Mouse (Mus musculus) embryo, embryonic 9.5 days (tissue): ENCODE results near the gene Ccn1.

Experiments used
- DNase-seq: peaks from one replicate; pipeline ENCODE4 v3.0.0-alpha.2; 2017; ENCODE audit errors: extremely low spot score

Ccn1 gene

DNA sequence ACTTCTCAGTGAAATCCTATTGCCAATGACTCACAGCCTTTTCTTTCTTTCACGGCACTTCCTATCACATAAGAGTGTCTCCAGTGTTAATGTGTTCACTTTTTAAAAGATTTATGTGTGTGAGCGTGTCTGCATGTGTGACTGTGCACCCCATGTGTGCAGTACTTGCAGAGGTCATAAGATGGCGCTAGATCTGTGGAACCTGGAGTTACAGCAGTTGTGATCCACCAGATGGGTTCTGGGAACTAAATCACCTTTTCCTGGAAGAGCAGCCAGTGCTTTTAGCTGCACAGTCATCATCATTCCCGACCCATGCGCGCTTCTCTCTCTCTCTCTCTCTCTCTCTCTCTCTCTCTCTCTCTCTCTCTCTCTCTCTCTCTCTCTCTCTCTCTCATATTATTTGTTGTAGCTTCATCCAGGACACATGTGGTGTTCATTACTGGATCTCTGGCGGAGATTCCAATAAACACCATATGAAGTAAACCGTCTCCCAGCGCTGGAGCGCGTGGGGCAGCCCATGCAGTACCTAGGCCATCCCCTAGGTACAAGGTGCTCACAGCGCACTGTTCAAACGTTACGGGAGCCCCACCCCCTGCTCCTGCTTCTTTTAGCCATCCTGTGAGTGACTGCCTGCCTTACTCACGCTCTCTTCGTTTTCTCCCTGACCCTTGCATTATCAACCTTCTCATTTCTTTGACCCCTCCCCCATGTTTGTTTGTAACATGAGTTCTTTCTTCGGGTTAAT is 30.0 kb downstream of the Ccn1 start:
- DNase-seq: no peak

DNA sequence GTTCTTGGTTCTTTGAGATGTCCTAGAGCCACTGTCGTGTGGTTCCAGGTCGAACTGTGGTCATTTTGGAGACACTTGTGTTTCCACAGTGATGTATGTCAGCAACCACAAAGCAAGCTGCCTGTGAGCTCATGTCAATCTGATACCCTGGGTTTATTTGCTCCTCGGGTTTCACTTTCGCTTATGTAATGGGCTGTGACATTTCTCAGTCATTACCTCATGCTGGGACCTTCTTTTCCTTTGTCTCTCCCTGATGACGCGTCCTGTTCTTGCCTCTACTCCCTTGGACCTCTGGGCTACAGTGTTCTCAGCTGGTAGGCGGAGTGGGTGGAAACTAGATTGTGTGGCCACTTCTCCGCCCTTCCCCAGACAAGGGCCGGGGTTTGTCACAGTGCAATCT is 31.5 kb downstream of the Ccn1 start:
- DNase-seq: no peak

DNA sequence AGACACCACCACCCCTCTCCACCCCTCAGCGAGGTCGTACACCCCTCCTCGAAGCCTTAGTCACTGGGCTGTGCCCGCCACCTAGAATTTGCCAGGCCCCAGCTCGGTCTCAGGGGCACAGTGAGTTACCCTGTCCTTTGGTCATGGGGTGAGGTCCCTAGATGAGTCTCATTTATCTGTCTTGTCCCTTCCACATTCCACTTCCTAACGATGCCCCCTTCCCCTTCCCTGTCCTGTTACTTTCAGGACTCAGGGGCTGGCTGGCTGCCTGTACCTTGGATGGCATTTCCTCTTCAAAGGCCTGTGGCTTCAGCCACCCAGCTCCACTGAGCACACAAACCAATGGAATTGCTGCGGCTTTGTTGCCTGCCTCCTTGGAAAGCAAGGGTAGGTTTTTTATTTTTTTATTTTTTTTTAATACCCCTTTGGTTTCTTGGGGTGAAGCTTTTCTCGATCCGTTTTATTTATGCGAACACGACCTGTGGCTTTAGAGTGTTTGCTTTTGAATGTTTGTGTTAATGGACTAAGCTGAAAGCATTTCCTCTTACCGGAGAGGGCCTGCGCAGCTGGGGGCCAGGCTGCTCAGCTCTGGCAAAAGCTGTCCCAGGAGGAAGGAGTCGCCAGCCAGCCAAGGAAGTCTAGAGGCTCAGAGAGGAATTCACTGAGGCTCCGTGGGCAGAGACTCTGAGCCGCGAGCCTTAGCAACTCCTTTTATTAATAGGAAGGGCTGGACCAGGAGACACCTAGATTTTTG is 35.2 kb downstream of the Ccn1 start:
- peak; percentile 30 for DNase-seq

DNA sequence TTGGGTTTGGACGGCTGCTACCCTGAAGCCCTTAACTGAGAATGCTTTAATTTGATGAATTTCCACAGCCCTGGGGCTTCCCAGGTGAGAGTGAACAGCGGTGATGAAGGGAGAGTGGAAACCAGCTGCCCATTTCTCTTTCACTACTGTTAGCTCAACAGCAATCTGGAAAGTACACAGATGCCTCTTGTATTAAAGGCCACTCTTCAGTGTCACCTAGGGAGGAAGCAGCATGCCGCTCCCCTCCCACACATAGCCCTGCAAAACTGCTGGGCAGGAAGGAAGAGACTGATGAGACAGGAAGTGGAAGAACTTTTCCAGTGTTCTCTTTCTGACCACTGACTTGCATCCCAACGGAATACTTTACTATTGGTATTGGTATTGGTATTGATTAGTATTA is 36.5 kb downstream of the Ccn1 start:
- no peak for DNase-seq

DNA sequence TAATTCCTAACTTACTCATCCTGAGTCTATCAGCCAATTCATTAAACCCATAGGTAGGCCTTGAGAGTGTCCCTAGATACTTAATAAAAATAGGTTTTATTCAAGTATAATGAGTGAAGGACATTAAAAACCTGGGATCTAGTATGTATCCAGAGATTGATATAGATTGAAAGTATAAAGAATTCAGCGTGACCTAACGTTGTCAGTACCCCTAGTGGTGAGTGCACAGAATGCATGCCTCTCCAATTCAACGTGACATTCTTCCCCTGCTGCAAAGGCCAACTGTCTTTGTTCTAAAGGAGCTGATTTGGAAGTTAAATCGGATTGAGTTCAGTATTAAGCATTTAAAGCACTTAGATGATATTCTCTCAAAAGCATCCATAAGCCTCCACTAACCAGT is 37.1 kb downstream of the Ccn1 start:
- DNase-seq: peak; percentile 33

DNA sequence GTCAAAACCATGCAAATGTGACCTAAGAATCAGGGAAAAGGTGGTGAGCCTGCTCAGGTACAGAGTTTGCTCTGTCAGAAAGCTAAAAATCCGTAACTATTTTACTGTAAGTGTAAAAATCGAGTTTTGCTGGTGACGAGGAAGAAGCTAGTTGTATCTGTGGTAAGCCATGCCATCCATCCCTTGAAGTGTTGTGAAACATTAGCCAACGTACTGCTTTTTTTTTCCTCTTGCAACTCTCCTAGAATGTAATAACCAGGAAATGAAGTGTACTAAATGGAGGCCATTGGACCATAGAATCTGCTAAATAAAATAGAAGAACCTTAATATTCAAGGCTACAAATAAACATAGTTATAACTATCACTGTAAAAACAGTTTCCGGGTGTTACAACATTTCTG is 41.5 kb downstream of the Ccn1 start:
- DNase-seq: no peak

DNA sequence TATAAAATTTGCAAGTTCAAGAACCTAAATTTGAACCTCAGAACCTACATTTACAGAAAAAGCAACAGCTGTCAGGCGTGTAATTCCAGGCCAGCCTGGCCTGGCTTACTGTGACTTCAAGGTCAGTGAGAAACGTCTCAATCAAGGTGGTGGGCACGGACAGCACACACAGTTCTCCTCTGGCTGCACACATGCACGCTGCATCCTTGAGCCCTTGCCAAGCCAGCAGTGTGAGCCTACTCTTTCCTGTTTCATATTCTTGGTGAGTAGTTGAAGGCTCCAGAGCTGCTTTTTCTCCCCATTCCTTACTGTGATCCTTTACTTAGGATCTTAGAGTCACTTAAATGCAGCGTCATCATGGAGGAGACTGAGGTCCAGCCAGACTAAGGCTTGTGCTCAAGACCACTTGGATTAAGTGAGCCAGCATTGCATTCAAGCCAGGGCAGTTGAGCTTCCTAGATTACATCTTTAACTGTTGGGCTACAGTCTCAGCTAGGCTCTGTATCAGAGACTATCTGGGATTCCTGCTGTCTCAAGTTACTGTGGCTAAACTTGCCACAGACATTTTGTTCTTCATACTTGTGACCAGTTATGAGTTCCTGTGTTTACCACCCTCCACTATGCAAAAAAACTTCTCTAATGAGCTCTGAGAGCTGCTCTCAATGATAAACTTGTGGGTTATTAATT is 44.2 kb downstream of the Ccn1 start:
- DNase-seq: no peak

DNA sequence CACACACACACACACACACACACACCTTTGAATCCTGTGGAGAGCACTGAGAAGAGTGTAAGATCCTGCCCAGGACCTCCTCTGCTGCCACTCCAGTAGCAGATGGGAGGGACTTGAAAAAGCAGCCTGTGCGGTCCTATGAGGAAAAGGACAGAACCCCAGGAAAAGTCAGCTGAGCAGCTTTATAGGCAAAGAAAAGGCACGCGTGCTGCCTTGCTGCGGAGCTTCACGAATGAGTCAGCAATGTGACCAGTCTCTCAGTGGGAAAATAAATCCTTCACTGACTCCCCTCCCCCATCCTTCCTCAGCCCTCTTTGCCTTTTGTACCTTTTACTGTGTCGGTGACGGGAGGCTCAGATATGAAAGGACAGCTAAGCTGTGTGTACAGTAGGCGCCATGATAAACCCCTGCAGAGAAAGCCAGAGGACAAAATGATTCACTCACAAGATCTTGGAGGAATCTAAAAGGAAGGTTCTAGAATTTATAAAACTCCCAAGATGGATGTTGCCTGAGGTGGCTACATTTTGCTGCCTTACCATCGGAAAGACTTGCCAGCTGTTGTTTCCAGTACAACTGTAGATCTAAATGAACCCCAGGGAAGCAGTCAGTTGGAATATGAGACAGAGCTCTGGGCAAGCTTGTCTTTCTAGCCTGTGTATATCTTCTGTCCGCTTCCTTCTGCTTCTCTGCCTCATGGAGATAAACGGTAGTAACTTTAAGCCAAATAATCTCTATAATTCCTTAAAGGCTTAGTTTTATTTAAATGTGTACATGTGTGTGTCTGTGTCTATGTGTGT is 47.2 kb downstream of the Ccn1 start:
- DNase-seq: no peak

DNA sequence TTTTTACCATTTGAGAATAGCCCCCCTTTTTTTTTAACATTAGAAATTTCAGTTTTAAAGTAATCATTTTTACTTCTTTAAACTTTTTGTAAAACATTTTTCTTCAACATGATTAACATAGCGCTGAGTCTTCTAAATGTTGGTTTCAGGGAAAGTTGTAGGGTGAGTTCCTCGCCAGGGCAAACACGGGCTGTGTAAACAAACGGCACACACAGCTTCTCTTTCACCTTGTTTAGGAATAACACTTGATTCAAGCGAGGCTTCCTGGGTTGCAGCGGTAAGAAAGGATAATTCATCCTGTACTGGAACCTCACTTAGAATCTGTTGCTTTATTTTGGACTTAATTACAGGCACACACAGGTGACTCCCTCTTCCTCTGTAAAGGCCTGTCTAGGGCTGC is 48.4 kb downstream of the Ccn1 start:
- no peak for DNase-seq

DNA sequence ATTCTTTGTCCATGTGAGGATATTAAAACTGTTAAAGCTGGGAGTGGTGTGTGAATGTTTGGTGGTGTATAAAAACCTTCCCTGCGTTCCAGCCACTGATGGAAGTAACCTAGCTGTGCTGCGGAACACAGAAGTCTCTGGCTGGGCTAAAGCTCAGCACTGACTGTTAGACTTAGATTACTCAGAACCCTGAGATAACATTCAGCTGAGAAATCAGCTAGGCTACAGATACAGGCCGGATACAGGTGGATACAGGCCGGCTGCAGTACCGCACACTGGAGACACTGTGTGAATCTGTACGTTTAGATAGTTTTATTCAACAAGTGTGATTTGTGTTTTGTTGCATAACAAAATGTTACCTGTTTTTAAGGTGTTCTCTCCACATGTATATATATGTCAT is 49.0 kb downstream of the Ccn1 start:
- DNase-seq: no peak

DNA sequence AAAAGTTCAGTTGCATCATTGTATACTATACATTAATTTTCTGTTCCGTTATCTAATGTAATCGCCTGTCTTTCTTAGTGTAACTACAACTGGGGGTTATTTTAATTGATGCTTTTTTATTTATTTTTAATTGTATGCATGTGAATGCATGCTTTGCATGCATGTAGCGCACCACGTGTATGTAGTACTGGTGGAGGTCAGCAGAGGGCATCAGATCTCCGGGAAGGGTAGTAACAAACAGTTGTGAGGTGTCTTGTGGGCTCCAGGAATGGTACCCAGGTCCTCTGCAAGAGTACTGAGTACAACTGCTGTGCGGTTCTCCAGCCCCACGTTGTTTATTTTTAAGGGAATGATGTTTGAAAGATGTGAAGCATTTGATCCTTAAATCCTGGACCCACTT is 50.7 kb downstream of the Ccn1 start:
- DNase-seq: no peak
